Mouse (Mus musculus): ENCODE results near the gene Tle6.

The Tle6 gene

GRCm38 (mm10) chr10:81563481-81563880 lies 37.4 kb downstream of the Tle6 start:
- no peak for DNase-seq (ENCODE audit: low read depth, low spot score)

DNA sequence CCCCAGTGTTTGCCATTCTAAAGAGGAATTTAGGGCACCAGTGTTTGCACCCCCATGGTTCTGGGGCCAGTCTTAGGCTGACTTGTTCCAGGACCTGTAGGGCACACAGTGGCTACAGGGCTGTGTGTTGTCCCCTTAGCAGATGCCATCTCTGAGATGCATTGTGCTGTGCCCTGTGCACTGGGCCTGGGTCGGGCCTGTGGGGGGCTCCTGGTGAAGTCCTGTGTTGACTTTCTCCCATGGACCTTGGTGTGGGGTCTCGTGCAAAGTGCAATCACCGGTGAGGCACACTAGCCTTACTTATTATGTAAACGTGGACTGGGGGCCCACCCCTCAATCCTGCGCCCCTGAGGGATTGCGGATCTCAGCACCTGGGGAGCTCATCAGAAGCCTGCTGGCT lies 38.5 kb downstream of the Tle6 start:
- no peak for DNase-seq (ENCODE audit: low read depth, low spot score)

GRCm38 (mm10) chr10:81560719-81561459 lies 40.0 kb downstream of the Tle6 start:
- DNase-seq (ENCODE audit: low read depth, low spot score), result no peak

DNA sequence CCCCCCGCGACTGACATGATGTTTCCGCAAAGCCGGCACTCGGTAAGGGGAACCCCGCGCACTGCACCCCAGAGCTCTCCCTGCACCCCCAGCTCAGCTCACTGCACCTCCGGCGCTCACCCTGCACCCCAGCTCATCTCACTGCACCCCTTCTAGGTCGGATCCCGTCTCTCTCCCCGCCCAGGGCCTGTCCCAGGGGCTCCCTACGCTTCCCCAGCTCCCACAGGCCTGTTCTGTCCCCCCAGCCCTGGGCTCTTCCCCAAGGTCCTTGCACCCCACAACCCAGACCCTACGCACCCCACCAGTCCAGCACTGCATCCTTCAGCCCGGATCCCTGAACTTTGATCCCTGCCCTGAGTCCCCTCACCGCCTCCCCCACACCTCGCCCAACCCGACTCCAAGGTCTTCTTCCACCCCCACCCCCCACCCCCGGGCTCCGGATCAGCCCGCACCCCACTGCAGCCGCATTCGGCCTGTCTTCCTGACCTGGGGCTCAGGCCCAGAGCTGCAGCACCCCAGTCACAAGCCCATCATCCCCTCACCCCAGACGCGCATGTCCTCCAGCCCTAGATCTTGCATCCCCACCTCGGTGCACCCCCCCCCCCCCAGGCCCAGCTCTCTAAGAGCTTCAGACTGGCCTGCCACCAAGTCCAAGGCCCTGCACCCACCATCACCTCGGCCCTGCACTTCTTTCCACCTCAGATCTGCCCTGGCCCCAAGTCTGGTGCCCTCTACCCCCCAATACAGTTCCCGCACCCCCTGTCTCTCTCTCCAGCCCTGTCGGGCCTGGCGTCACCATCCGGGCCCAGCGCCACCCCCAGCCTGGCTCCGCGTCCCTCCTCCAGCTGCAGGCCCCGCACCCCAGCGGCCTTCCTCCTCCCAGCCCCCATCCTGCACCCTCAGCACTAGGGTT lies 41.0 kb downstream of the Tle6 start:
- peak; percentile 86 for DNase-seq (ENCODE audit: low read depth, low spot score)

DNA sequence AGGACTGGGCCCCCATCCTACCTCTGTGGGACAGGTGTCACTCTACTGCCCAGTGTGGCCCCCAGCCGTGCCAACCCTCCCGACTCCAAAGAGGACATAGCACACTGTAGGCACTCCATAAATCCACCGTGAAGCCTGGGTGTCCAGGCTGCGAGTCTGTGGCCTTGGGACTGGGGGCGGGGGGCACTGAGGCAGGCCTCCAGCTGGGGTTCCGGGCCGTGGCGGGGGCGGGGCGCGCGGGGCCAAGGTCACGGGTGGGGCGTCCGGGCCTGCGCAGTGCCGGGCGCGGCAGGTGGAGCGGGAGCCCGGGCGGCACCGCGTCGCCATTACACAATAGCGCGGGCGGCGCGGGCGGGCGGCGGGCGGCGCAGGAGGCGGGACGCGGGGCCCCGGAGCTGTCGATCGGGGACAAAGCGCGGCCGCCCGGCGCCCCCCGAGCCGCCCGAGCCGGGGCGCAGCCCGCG lies 41.7 kb downstream of the Tle6 start, which contains the start of gene Aes:
Gene Aes, plus strand, starts transcription at position 326 of the 464 bp plus-strand sequence.
- DNase-seq (ENCODE audit: low read depth, low spot score), result peak; percentile 81

DNA sequence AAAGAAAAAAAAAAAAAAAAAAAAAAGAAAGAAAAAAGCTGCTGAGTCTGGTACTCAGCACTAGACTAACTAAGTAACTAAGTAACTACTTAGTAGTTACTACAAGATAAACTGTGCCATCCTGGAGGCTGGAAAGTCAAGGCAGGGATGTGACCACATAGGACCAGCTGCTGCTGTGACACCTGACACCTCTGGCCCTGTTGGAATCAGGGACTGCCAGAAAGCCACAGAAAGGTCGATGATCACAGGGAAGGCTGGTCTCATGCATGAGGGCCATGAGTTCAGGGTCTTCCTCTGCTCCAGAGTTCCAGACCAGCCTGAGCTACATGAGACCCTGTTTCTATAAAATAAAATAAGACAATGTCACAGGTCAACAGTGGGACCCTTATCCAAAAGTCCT lies 43.4 kb downstream of the Tle6 start:
- DNase-seq (ENCODE audit: low read depth, low spot score), result no peak

DNA sequence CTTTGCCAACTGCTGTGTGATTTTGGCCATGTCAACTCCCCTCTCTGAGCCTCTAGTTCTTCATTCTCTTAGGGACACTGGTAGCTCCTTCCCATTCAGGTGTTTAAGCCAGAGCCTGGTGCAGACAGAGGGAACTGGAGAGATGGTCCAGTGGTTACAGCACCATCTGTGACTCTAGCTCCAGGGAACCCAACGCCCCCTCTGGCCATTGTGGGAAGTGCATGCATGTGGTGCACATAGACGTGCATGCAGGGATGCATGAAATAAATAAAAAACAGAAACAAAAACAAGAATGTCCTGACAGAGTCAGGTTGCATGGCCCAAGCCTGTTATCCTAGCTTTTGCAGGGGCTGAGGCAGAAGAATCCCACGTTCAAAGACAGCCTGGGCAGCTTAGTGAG lies 44.6 kb downstream of the Tle6 start:
- no peak for DNase-seq (ENCODE audit: low read depth, low spot score)

GRCm38 (mm10) chr10:81553807-81554755 lies 46.8 kb downstream of the Tle6 start:
- no peak for DNase-seq (ENCODE audit: low read depth, low spot score)

GRCm38 (mm10) chr10:81553232-81553631 lies 47.6 kb downstream of the Tle6 start:
- no peak for DNase-seq (ENCODE audit: low read depth, low spot score)

- peak; percentile 95 for DNase-seq (ENCODE audit: low read depth, low spot score)
These were observed 49.2 kb downstream of the Tle6 start for GRCm38 (mm10) chr10:81551597-81552102.

DNA sequence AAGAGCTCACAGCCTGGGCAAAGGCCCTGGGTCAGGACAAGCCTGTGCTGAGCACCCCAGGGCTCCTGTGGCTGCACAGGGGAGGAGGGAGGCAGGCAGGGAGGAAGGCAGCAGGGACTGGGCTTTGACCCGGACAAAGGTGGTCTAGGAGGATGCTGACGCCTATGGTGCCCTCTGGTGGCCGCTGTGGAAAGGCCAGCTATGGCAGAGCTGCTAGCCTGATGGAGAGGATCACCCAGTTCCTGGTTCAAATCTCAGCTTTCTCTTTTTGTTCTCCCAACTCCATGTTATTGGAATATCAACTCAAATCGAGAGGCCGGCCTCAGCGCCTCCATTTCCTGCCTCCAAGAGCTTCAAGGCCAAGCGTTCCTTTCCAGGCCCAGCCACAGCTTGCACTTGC lies 50.6 kb downstream of the Tle6 start:
- DNase-seq (ENCODE audit: low read depth, low spot score), result peak; percentile 57

DNA sequence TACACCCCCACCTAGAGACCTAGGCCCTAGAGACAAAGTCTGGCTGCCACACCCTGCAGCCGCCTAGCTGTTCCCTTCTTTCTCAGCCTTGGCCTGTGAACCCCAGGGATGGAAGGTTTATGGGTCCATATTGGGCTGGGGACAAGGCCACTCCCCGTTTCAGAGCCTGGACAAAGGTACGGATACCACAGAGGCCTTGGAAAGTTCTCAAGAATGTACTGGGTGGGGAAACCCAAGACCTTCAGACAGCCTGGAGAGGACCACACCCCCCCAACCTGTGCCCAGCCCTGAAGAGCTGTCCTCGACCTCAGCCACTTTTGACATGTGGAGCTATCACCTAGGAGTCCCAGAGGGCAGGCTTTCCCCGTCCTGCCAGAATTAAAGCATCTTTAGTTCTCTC lies 51.9 kb downstream of the Tle6 start:
- DNase-seq (ENCODE audit: low read depth, low spot score), result no peak

- DNase-seq (ENCODE audit: low read depth, low spot score), result no peak
These were observed 53.9 kb downstream of the Tle6 start for GRCm38 (mm10) chr10:81546788-81547571.

GRCm38 (mm10) chr10:81546332-81546731 lies 54.5 kb downstream of the Tle6 start:
- no peak for DNase-seq (ENCODE audit: low read depth, low spot score)

DNA sequence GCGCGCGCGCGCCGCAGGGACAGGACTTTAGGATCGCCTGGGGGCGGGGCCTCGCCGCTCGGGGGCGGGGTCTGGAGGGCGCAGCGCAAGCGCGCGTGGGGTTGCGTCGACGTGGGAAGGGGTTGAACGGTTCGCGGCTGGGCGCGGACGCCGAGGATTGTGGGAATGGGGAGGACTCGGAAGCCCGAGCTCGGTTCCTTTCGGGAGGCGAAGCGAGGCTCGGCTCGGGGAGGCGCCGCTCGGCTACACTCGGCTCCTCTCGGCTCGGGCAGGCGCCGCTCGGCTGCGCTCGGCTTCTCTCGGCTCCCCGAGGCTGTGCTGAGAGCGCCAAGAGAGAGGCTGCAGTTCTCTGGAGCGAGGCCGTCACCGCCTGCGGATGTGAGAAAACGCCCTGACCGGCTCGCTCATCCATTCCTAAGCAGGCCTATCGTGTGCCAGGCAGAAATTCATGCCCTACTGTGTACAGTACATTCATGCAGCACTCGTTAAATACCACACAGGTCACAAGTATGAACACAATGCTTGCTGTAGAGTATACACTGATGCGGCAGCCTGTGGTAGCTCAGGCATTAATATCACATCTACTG lies 55.6 kb downstream of the Tle6 start, which contains the start of gene Gna11:
Gene Gna11, minus strand, starts transcription at position 30 of the 587 bp plus-strand sequence.
- DNase-seq (ENCODE audit: low read depth, low spot score), result peak; percentile 99

DNA sequence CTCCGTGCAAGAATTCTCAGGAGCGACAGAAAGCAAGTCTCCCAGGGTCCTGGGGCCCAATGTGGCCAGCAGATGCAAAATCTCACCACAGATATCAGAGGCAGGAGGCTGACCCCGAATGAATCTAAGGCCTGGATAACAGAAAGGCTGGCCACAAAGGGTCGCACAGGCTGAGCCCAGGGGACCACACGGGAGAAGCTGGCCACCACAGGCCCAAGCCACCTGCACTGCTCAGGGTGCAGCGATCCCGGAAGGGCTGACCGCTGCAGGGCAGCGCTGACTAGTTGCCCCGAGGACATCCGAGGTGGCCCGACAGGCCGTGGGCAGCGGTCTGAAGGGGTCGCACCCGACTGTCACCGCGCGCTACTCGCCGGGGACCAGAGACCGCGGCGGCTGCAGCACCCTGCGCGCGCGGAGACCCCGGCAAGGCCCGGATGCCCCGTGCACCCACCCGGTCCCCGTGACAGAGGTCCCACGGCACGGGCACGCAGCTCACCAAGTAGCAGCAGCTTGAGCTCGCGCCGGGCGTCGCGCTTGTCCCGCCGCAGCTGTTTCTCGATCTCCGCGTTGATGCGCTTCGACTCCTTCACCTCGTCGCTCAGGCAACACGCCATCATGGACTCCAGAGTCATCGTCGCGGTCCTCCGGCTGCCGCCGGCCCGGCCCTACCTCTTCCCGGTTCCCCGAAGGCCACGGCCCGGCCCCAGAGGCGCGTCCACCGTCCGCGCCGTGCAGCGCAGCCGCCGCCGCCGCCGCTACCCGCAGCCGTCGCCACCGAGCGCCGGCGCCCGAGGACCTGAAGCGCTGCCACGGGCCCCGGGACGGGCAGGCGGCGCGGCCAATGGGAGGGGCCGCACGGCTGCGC lies 56.3 kb downstream of the Tle6 start:
- no peak for DNase-seq (ENCODE audit: low read depth, low spot score)

- DNase-seq (ENCODE audit: low read depth, low spot score), result no peak
These were observed 57.2 kb downstream of the Tle6 start for GRCm38 (mm10) chr10:81543633-81544032.

GRCm38 (mm10) chr10:81542727-81543460 lies 58.0 kb downstream of the Tle6 start:
- DNase-seq (ENCODE audit: low read depth, low spot score), result no peak

Measured in brain, adult 2 months (tissue).